Mouse (Mus musculus) thymus, adult 2 months (tissue): ENCODE measurements around the gene Slc26a3. TPM values are rescaled to one million over a fixed set of nuclear protein-coding genes. Genes with fewer than 3 reads are reported as not detected.
"Not testable (repeated sequence)": the region's sequence is repeated elsewhere in the genome, so short reads cannot be mapped to it uniquely, and the experiment has no call there.

Experiments used
- DNase-seq: peaks from one replicate; pipeline ENCODE4 v3.0.0; 2021
- H3K27ac ChIP-seq: fragments of 200-500 bp; 2 replicates; pipeline ENCODE4 v1.5.1; 2012; ENCODE audit warnings: low read length, control low read depth; ENCODE audit not compliant: control insufficient read depth, insufficient read depth
- H3K27me3 ChIP-seq: fragments of 200-500 bp; 2 replicates; pipeline ENCODE4 v1.6.1; 2012; ENCODE audit warnings: mild to moderate bottlenecking, low read length, moderate library complexity, mixed read lengths; ENCODE audit not compliant: control insufficient read depth, insufficient read depth
- H3K36me3 ChIP-seq: fragments of 200-500 bp; 2 replicates; pipeline ENCODE4 v1.6.1; 2012; ENCODE audit warnings: mild to moderate bottlenecking, low read length, moderate library complexity; ENCODE audit not compliant: control insufficient read depth, insufficient read depth
- H3K4me1 ChIP-seq: fragments of 200-500 bp; replicated peaks from 2 replicates; pipeline ENCODE4 v1.6.1; 2012; ENCODE audit warnings: low read length; ENCODE audit not compliant: control insufficient read depth, insufficient read depth
- H3K4me3 ChIP-seq: fragments of 200-500 bp; 2 replicates; pipeline ENCODE4 v1.5.1; 2012; ENCODE audit warnings: mild to moderate bottlenecking, low read length, control low read depth, moderate library complexity; ENCODE audit not compliant: control insufficient read depth, insufficient read depth
- CTCF ChIP-seq: fragments of 200-500 bp; IDR thresholded peaks from 2 replicates; pipeline ENCODE4 v1.5.1; 2012; ENCODE audit warnings: mild to moderate bottlenecking, control low read depth, low read length, moderate library complexity, borderline replicate concordance; ENCODE audit not compliant: control insufficient read depth, poor library complexity, insufficient read depth; ENCODE audit errors: extremely low read depth
- POLR2A ChIP-seq: fragments of 200-500 bp; IDR thresholded peaks from 2 replicates; pipeline ENCODE4 v1.6.1; 2012; ENCODE audit warnings: mild to moderate bottlenecking, low read length, control low read depth, moderate library complexity; ENCODE audit not compliant: control insufficient read depth, poor library complexity, insufficient read depth; ENCODE audit errors: extremely low read depth
- WGBS: fragments of 180-500 bp; shearing (Covaris S2); methylation state at CpG from one replicate; pipeline ENCODE4 v1.1.7; 2018; 5-methylcytosine and 5-hydroxymethylcytosine counted together
- polyA plus RNA-seq: library from polyadenylated mRNA; depleted of rRNA; stranded (reverse); fragments of >200 nt; gene quantifications from 2 replicates; pipeline ENCODE4 v1.2.3, GENCODE M21; 2012

The Slc26a3 gene
- polyA plus RNA-seq, 1 experiment = 0.36 TPM

DNA sequence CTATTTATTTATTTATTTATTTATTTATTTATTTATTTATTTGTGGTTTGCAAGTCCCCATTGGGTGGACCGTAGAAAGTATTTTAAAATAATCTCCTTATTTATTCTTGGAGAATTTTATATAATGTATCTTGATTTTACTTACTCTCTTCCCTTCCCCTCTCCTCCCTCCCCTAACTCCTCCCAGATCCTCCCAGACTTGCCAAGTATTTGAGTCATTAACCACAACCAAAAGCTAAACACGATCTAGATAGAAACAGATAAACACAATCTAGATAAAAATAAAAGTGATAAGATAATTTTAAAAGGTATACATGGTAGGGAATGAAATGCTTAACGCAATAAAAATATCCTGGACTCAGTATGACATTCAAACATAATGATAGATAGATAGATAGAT is 58.7 kb downstream of the Slc26a3 start:
- 86% methylated on average over 3 of the region's 3 CpGs for WGBS
- Histone ChIP-seq H3K27me3 (no peaks in the 10 kb centered on the region), H3K4me1 (no peaks in the 10 kb centered on the region), H3K27ac (no peak overlapping the region), H3K4me3 (no peak overlapping the region), H3K36me3 (no peaks in the 10 kb centered on the region)
- TF ChIP-seq CTCF (no peak), POLR2A (no peak)
- DNase-seq = no peak

DNA sequence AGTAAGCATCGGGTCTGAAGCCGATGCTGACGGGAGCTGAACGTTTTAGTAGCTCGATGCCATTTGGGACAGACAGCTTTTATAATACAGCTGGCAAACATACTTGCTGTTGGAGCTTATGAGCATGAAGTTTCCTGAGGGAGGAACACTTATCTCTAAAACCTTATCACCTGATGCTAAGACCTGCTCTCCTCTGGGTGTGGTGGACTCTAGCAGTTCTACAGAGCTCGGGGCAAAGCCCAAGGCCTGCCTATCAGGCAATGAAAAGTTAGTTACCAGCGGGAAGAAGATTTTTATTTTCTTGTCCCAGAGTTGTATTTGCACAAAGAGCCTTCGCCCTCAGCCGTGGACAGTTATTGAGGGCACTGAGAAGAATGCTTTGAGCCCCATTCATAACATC is 65.6 kb downstream of the Slc26a3 start:
- DNase-seq = no peak
- Histone ChIP-seq H3K27me3 (no peaks in the 10 kb centered on the region), H3K4me1 (no peaks in the 10 kb centered on the region), H3K4me3 (no peak overlapping the region), H3K36me3 (no peaks in the 10 kb centered on the region), H3K27ac (no peak overlapping the region)
- TF ChIP-seq POLR2A = no peak
- no peak for TF ChIP-seq CTCF
- 91% methylated on average over 9 of the region's 9 CpGs for WGBS

DNA sequence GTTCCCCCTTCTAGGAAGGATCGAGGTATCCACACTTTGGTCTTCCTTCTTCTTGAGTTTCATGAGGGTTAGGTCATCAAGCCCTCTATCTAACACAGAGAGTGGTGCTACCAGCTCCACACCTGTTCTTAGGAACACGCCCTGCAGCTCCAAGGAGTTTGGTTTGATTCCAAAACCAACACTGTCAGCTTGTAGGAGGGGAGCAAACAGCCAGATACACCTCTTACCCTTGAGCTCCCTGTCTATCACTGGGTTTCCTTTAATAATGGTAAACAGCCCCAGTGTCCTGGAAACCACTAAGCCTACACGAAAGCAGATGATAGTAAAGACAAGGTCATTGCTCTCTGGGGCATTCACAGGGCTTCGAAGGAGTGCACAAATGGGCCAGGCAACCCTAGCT is 67.8 kb downstream of the Slc26a3 start:
- Histone ChIP-seq H3K4me3 (no peak overlapping the region), H3K27ac (no peak overlapping the region), H3K36me3 (no peaks in the 10 kb centered on the region), H3K4me1 (no peaks in the 10 kb centered on the region), H3K27me3 (no peaks in the 10 kb centered on the region)
- no peak for DNase-seq
- TF ChIP-seq CTCF = no peak
- no peak for TF ChIP-seq POLR2A
- WGBS = 84% methylated on average over 4 of the region's 4 CpGs

DNA sequence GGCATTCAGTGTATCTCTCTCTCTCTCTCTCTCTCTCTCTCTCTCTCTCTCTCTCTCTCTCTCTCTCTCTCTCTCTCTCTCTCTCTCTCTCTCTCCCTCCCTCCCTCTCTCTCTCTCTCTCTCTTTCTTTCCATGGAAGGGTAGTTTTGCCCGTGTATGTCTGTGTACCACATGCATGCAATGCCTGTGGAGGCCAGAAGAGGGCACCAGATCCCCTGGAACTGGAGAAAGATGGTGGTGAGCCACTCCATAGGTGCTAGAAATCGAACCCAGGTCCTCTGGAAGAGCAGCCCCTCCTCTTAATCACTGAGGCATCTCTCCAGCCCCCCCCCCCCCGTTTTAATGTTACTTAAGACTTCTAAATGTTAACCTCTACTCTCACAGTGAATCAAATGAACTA is 69.6 kb downstream of the Slc26a3 start:
- not testable (repeated sequence) for H3K27me3 ChIP-seq, H3K4me1 ChIP-seq, H3K27ac ChIP-seq, H3K4me3 ChIP-seq, H3K36me3 ChIP-seq
- TF ChIP-seq CTCF = peak; percentile 14; the same call in 1 of the 2 replicates
- peak; percentile 14 for DNase-seq
- 40% methylated on average over 3 of the region's 3 CpGs for WGBS

DNA sequence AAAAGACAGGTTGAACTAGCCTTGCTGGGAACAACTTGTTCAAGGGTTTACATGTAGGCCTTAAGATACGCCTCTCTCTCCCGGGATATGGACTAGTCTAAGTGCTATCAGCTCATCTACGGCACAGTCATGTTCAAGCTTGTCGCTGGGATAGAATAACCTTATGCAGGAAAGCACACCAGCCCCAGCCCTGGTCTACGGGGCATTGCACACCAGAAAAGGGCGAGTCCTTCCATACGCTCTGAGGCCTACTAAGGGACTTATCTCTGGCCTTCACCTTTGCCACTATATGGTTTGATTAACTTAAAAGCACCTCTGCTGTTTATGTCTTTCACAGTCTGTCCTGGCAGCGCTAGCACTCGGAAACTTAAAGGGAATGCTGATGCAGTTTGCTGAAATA is 70.7 kb downstream of the Slc26a3 start:
- TF ChIP-seq POLR2A (no peak), CTCF (no peak)
- DNase-seq = no peak
- H3K4me1 ChIP-seq = no peaks in the 10 kb centered on the region
- no peak overlapping the region for H3K27ac ChIP-seq
- no peaks in the 10 kb centered on the region for H3K36me3 ChIP-seq
- H3K4me3 ChIP-seq = no peak overlapping the region
- 95% methylated on average over 9 of the region's 9 CpGs for WGBS
- H3K27me3 ChIP-seq = no peaks in the 10 kb centered on the region

DNA sequence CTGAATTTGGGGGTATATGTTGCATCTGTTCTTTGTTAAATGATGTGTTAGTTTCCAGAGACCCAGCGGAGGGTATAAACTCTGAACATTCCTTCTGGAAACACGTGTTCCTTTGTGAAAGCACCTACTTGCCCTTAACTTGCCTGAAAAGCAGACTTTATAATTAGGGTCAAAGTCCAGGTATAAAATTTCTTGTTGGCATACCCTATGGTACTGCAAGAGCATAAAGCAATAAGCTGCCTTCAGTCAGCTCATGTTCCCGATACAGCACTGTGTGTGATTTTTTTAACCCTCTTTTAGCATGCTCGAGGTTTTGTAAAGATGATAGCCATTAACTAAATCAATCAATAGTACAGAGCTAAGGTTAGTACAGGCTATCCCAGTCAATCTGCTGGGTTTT is 71.9 kb downstream of the Slc26a3 start:
- DNase-seq = no peak
- Histone ChIP-seq H3K27ac (no peak overlapping the region), H3K4me3 (no peak overlapping the region), H3K36me3 (no peaks in the 10 kb centered on the region), H3K4me1 (no peaks in the 10 kb centered on the region), H3K27me3 (no peaks in the 10 kb centered on the region)
- 94% methylated on average over 4 of the region's 4 CpGs for WGBS
- TF ChIP-seq POLR2A (no peak), CTCF (no peak)

DNA sequence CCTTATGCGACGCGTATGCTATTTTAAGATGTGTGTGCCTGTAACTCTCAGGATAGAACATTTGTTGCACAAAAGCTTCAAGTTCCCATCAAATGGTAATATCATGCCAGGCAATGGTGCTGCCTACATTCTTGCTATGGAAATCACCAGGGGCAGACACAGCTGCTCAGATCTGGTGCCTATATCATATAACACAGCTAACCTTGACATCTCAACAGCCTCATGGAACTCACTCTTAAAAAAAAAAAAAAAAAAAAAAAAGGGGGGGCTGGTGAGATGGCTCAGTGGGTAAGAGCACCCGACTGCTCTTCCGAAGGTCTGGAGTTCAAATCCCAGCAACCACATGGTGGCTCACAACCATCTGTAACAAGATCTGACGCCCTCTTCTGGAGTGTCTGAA is 87.5 kb downstream of the Slc26a3 start:
- not testable (repeated sequence) for H3K4me3 ChIP-seq, H3K4me1 ChIP-seq, H3K27ac ChIP-seq, H3K27me3 ChIP-seq, DNase-seq, H3K36me3 ChIP-seq
- WGBS = 95% methylated on average over 4 of the region's 6 CpGs

DNA sequence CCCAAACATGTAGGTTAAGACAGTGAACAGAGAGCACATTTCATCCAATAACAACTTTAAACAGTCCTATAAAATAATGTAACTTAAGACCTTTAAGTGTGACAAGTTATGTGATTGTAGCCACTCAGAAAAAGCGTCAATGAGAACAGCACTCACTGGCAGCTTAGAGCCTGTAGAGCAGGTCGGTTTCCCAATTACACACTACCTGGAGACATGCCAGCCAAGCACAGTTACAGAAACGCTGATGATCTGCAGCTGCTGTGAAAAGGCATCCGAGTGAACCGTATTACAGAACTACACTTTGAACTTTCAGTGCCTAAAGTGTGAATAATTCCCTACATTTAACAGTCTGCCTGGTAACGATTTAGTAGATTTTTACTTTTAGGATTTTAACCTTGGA is 95.8 kb downstream of the Slc26a3 start:
- H3K4me1 ChIP-seq = no peaks in the 10 kb centered on the region
- no peaks in the 10 kb centered on the region for H3K27me3 ChIP-seq
- no peak for DNase-seq
- TF ChIP-seq CTCF = no peak
- no peak for TF ChIP-seq POLR2A
- H3K27ac ChIP-seq = no peak overlapping the region
- H3K4me3 ChIP-seq = no peak overlapping the region
- peaks cover 47% of the 10 kb centered on the region for H3K36me3 ChIP-seq
- WGBS = 89% methylated on average over 6 of the region's 6 CpGs
